Mouse (Mus musculus): Measurements from ENCODE around the gene Paxbp1. TPM values are rescaled to one million over a fixed set of nuclear protein-coding genes. Genes with fewer than 3 reads are reported as not detected.

Paxbp1 gene
- polyA plus RNA-seq, 1 experiment from 2014 or later: 67.0 TPM

DNA sequence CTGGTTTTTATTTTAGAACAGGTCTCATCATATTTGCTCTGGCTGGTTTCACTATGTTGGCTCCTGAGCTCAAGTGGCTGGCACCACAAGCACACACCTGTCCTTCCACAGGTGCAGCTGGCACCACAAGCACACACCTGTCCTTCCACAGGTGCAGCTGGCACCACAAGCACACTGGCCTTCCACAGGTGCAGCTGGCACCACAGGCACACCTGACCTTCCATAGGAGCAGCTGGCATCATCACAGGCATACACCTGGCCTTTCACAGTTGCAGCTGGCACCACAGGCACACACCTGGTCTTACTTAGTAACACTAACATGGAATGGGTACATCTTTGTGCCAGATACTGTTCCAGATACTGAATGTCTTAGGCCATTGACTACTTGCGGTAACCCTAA lies 22.8 kb upstream of the Paxbp1 start:
- Histone ChIP-seq H3K9me3 (no peaks in the 10 kb centered on the region), H3K27ac (no peak overlapping the region), H3K36me3 (replicated peaks) (no peaks in the 10 kb centered on the region), H3K4me1 (peaks cover 13% of the 10 kb centered on the region), H3K27me3 (ENCODE audit: poor library complexity, severe bottlenecking) (peaks cover 20% of the 10 kb centered on the region), H3K4me3 (no peak overlapping the region)
- DNase-seq (ENCODE audit: extremely low spot score, low spot score): no peak
- WGBS: 94% methylated on average over 1 of the region's 1 CpGs

DNA sequence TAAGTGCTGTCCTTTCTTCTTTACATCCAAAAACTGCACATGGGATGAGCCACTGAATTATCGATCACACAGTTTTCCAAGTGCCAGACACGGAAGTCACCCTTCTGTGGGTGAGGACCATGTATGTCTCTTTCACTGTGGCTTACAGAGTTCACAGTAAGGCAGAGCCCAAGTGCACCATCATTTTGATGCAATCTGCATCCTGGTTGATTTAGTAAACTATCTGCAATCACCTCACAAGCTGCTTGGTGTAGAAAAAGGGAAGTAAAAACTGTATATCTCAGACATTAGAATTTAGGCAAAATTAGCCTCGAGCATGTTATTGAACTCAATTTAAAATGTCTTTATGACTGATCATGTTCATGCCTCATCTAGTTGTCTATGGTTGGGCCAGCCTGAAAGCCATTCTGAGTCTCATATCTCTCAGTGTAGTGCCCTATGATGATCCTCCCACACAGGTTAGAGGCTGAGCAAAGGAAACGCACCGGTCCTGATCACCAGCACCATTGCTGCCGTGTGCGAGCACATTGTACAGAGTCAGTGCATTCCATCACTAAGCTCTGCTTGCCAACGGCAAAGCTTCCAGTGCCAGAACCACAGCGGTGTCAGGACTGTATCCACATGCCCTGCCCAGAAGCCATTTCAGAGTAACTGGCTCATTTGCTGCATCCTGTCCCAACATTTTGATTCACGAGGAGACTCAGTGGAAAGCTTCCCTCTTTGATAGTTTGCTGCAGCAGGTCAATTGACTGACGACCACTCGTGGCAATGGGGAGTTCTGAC lies 20.4 kb upstream of the Paxbp1 start:
- H3K27ac ChIP-seq: no peak overlapping the region
- WGBS: 92% methylated on average over 12 of the region's 12 CpGs
- H3K4me1 ChIP-seq: peaks cover 13% of the 10 kb centered on the region
- H3K36me3 ChIP-seq (replicated peaks): no peaks in the 10 kb centered on the region
- no peak for DNase-seq (ENCODE audit: extremely low spot score, low spot score)
- 0 out of 2 replicates have a peak, but pooled peaks cover 4% of the 10 kb centered on the region for H3K27me3 ChIP-seq (ENCODE audit: poor library complexity, severe bottlenecking)
- H3K4me3 ChIP-seq: no peak overlapping the region
- H3K9me3 ChIP-seq: no peaks in the 10 kb centered on the region

DNA sequence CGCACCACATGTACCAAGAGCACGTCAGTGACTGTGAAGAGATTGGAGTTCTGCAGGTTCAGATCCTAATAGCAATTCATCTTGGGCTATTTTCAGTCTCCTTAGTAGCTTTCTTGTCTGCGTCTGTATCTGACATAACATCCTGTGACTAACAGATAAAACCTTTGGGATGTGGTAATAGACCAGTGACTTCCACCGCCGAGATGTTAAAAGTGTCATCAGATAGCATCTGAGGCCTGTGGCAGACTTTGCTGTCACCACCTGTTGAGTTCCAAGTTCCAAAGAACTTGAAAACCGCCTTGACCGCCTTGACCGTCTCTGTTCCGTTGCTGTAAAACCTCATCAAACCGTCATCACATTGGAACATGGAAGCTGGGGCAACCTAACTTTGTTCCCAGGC lies 19.4 kb upstream of the Paxbp1 start:
- DNase-seq (ENCODE audit: extremely low spot score, low spot score): no peak
- no peaks in the 10 kb centered on the region for H3K9me3 ChIP-seq
- no peaks in the 10 kb centered on the region for H3K36me3 ChIP-seq (replicated peaks)
- H3K27me3 ChIP-seq (ENCODE audit: poor library complexity, severe bottlenecking): peaks cover 4% of the 10 kb centered on the region; the same call in 1 of the 2 replicates
- H3K27ac ChIP-seq: no peak overlapping the region
- no peak overlapping the region for H3K4me3 ChIP-seq
- WGBS: 92% methylated on average over 10 of the region's 10 CpGs
- H3K4me1 ChIP-seq: peaks cover 5% of the 10 kb centered on the region

DNA sequence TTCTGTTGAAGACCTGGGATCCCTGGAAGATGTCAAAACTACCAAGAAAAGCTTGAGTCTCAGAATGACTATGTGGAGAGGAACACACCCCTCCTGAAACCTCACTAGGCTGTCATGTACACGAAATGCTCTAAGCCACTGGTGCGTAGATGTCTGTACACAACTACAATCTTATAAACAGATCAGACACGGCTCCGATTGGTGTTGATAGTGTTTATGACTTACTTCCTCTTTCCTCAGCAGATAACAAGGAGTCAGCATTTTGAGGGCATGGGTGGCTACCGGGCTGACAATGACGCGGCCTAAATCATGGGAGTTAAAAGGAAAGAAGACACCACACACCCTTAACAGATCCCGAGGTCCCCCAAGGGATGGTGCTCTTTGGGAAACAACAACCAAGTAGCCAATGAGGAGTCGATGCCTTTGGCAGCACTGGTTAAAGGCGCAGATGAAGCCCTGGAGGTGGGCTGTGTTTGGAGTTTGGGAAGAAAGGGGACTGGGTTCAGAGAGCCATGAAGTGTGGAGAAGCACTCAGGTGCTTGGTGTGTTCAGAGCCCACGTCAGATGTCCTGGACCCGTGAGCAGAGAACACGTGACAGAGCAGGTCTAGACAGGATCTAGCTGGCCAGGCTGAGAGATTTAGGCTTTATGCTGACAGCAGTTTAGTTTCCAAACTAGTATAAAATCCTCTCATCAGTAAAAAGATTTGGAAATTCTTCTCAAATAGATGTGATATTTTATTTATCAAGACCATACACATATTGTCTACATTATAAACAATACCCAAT lies 17.4 kb upstream of the Paxbp1 start:
- WGBS: 85% methylated on average over 13 of the region's 13 CpGs
- Histone ChIP-seq H3K36me3 (replicated peaks) (no peaks in the 10 kb centered on the region), H3K27ac (no peak overlapping the region), H3K4me1 (no peaks in the 10 kb centered on the region), H3K9me3 (no peaks in the 10 kb centered on the region), H3K4me3 (no peak overlapping the region), H3K27me3 (ENCODE audit: poor library complexity, severe bottlenecking) (peaks cover 5% of the 10 kb centered on the region)
- DNase-seq (ENCODE audit: extremely low spot score, low spot score): no peak

DNA sequence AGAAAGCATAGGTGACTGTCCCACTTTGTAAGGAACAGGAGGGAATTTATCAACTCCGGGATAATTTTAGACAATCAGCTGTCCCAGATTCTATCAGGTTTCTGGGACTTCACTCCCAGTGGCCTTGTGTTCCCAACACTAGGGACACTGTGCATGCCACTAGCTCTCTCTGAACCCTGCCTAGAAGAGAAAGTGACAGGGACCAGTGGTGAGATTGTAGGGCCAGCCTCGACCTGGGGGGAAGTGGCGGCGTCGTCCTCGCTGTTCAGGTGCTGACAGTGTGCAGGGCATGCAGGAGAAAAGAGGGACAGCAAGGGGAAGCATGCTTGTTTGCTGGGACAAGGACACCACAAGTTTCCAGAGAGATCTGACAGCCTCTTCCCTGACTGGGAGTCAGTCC lies 13.4 kb upstream of the Paxbp1 start:
- Histone ChIP-seq H3K36me3 (replicated peaks) (no peaks in the 10 kb centered on the region), H3K27me3 (ENCODE audit: poor library complexity, severe bottlenecking) (peaks cover 12% of the 10 kb centered on the region), H3K9me3 (no peaks in the 10 kb centered on the region), H3K4me3 (no peak overlapping the region), H3K4me1 (peaks cover 10% of the 10 kb centered on the region), H3K27ac (no peak overlapping the region)
- 81% methylated on average over 6 of the region's 6 CpGs for WGBS
- DNase-seq (ENCODE audit: extremely low spot score, low spot score): no peak

DNA sequence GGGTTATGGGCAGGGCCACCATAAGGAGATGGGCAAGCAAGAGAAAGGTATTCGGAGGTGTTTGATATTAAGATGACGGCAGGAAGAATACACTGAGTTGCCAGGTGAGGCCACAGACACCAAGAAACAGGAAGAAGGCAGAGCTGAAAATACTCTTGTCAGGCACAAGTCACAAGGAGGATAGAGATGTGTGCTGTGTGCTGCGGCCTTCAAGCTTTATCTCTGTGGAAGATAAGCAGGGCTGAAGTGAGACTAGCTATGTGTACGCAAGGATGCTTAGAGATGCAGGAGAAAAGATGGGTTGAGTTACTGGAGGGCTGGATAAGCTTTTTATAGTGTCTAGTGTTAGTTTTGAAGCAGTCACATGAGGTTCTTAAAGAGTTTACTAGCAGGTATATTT lies 12.9 kb upstream of the Paxbp1 start:
- peaks cover 10% of the 10 kb centered on the region for H3K4me1 ChIP-seq
- no peak overlapping the region for H3K4me3 ChIP-seq
- no peaks in the 10 kb centered on the region for H3K36me3 ChIP-seq (replicated peaks)
- no peak overlapping the region for H3K27ac ChIP-seq
- DNase-seq (ENCODE audit: extremely low spot score, low spot score): no peak
- peaks cover 12% of the 10 kb centered on the region for H3K27me3 ChIP-seq (ENCODE audit: poor library complexity, severe bottlenecking)
- no peaks in the 10 kb centered on the region for H3K9me3 ChIP-seq
- WGBS: 84% methylated on average over 4 of the region's 4 CpGs

DNA sequence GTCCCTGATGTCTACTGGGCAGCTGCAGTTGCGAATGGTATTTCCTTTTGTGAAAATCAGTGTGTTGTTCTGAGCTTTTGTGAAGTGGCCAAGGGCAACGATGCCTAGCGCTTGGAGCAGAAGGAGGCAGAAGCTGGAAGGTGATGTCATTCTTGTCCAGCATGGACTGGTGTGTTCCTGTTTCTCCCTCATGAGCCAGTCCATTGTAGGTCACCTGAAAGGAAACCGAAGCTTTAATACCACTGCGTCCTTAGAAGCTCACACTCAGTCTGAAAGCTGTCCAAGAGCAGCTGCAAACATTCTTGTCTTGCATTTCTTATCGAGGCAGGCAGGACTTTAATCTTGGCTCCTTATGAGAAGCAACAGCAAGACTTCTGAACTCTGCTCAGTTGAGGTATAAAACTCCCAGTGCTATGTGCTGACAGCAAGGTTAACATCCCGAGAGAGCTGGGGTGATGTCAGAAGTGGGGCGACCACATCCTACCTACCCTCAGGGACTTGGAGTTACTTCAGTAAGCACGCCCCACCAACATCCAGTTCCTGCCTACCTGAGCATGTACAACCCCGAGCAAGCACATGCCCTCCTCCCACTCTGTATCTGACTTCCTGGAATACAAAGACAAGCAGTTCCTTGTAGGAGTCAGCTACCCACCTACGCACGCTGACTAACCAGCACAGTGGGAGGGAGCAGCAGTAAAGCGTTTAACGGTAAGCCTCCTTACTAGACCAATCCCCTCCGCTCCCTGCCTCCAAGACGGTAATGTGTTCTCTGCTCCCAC lies 11.9 kb upstream of the Paxbp1 start:
- no peak for DNase-seq (ENCODE audit: extremely low spot score, low spot score)
- Histone ChIP-seq H3K27ac (no peak overlapping the region), H3K36me3 (replicated peaks) (no peaks in the 10 kb centered on the region), H3K9me3 (no peaks in the 10 kb centered on the region), H3K4me3 (no peak overlapping the region), H3K27me3 (ENCODE audit: poor library complexity, severe bottlenecking) (peaks cover 12% of the 10 kb centered on the region), H3K4me1 (peaks cover 10% of the 10 kb centered on the region)
- 58% methylated on average over 16 of the region's 16 CpGs for WGBS

DNA sequence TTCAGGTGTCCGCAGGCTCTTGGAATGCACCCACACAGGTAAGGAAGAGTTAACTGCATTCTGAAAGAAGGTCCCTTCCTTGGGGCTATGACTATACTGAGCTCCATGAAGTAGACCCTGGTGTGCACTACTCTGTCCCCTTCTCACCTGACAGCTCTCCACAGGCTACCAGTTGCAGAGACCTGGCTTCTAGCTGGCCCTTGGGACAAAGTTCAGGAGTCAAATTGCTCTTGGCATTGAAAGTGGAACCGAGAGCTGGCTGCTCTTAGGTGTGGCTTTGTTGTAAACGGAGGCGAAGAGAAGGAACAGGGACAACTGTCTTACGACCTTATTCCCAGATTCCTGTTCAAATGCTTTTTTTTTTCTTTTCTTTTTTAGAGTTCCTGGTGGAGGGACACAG lies 10.8 kb upstream of the Paxbp1 start:
- Histone ChIP-seq H3K4me3 (no peak overlapping the region), H3K36me3 (replicated peaks) (no peaks in the 10 kb centered on the region), H3K27ac (no peak overlapping the region), H3K27me3 (ENCODE audit: poor library complexity, severe bottlenecking) (peaks cover 12% of the 10 kb centered on the region), H3K4me1 (peaks cover 10% of the 10 kb centered on the region), H3K9me3 (no peaks in the 10 kb centered on the region)
- whole genome bisulfite sequencing: 89% methylated on average over 5 of the region's 5 CpGs
- no peak for DNase-seq (ENCODE audit: extremely low spot score, low spot score)

DNA sequence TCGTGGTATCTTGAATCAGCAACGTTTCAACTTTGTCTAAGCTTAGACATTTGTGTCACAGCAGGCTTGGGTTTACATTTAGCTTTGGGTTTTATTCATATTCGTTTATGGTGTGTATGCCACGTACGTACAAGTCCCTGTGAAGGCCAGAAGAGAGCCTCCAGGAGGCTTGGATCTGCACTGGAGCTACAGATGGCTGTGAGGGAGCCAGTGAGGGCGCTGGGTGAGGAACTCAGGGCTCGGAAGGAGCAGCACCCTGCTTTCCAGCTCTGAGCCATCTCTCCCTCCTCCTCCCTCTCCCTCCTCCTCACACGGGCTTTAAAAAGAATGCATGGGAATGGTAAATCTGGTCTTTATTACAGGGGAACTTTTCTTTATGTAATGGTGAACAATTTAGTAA lies 9.3 kb upstream of the Paxbp1 start:
- WGBS: 63% methylated on average over 8 of the region's 8 CpGs
- DNase-seq (ENCODE audit: extremely low spot score, low spot score): no peak
- Histone ChIP-seq H3K9me3 (no peaks in the 10 kb centered on the region), H3K4me3 (no peak overlapping the region), H3K4me1 (peaks cover 10% of the 10 kb centered on the region), H3K27me3 (ENCODE audit: poor library complexity, severe bottlenecking) (peaks cover 12% of the 10 kb centered on the region), H3K27ac (no peak overlapping the region), H3K36me3 (replicated peaks) (no peaks in the 10 kb centered on the region)

DNA sequence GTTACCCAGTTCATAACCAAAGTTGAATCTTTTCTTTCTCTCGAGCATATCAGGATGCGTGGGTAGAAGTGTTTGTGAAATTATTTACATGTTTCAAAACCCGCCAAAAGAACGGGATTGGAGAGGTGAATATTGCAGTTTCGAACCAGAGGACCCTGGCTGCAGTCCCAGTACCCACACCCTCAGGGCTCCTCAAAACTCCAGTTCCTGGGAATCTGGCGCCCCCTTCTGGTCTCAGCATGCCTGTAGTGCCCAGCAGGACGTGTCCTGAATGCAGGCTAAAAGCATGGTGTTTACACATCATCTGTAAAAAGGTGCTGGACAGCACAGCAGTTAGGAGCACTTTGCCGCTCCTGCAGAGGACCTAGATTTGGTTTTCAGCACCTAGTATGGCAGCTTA lies 1.2 kb upstream of the Paxbp1 start:
- peak overlapping the region; percentile 84 for H3K4me3 ChIP-seq
- H3K9me3 ChIP-seq: no peaks in the 10 kb centered on the region
- no peak overlapping the region for H3K27ac ChIP-seq
- WGBS: 61% methylated on average over 8 of the region's 8 CpGs
- H3K27me3 ChIP-seq (ENCODE audit: poor library complexity, severe bottlenecking): no peaks in the 10 kb centered on the region
- DNase-seq (ENCODE audit: extremely low spot score, low spot score): peak; percentile 46
- H3K4me1 ChIP-seq: peaks cover 27% of the 10 kb centered on the region
- H3K36me3 ChIP-seq (replicated peaks): peaks cover 17% of the 10 kb centered on the region

DNA sequence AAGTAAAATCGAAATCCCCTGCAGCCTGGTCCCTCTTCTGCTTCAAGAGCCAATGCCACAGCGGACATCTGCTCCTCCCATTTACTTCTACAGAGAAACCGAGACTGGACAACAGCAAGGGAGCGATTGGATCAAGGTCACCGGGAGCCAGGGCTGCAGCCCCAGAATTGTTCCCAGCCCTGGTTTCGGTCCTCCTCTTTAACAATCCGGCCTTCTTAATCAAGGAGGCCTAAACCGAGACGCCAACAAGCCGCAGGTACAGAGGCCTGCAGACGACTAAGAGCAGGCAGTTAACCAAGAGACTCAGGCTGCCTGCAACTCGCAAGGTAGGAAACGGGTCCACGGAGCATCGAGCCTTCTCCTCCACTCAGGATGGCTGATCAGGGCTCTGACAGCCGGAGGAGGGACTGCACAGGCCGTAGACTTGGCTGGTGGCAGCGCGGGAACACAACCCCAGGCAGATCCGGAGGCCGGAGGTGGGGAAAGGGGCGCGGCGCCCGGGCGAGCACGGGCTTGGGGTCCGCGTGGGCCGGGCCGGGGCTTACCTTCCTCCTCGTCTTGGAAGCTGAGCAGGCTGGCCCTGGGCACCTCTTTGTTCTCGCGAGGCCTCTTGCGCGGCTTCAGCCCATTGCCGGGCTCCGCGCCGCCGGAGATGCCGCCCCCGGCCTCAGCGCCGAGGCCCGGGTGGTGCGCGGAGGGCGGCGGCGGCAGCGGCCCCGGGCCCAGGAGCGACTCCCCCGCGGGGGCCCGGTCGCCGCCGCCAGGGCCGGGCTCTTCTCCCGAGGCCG lies 688 bp downstream of the Paxbp1 start:
- WGBS: under 1% methylated on average over 63 of the region's 63 CpGs
- Histone ChIP-seq H3K27ac (peak overlapping the region; percentile 96), H3K27me3 (ENCODE audit: poor library complexity, severe bottlenecking) (no peaks in the 10 kb centered on the region), H3K4me1 (peaks cover 27% of the 10 kb centered on the region), H3K4me3 (peak overlapping the region; percentile 84), H3K36me3 (replicated peaks) (peaks cover 35% of the 10 kb centered on the region), H3K9me3 (no peaks in the 10 kb centered on the region)
- peak; percentile 69 for DNase-seq (ENCODE audit: extremely low spot score, low spot score)

DNA sequence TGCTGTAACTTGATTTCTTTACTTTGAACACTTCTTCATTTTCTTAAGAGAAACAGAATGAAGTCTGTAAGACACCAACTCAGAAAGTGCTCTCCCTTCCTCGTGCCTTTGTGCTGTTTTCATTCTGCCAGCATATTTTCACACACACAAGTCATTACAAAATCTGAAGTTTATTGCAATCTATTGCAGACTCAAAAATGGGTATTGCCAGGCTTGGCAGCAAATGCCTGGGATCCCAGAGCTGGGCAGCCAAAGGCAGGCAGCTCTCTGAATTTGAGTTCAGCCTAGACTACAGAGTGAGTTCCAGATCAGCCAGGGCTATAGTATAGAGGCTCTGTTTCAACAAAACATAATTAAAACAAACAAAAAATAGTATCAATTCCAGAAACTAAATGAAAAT lies 1.7 kb downstream of the Paxbp1 start:
- Histone ChIP-seq H3K36me3 (replicated peaks) (peaks cover 45% of the 10 kb centered on the region), H3K9me3 (no peaks in the 10 kb centered on the region), H3K4me1 (peaks cover 27% of the 10 kb centered on the region), H3K27me3 (ENCODE audit: poor library complexity, severe bottlenecking) (no peaks in the 10 kb centered on the region), H3K27ac (no peak overlapping the region), H3K4me3 (peak overlapping the region; percentile 84)
- 82% methylated on average over 1 of the region's 1 CpGs for WGBS
- no peak for DNase-seq (ENCODE audit: extremely low spot score, low spot score)

Measured in forebrain, embryonic 10.5 days (tissue).